Mouse (Mus musculus): ENCODE data around the gene Gpc5.
A peak's percentile ranks its signal among the peaks of the same experiment; 100 is the strongest.
"Not testable (repeated sequence)": the region's sequence is repeated elsewhere in the genome, so short reads cannot be mapped to it uniquely, and the experiment has no call there.

Gpc5 gene

GRCm38 (mm10) chr14:115092081-115092480 lies at the start of gene Gpc5:
TSS of gene Gpc5 (plus strand) at chr14:115092215.
- DNase-seq: peak; percentile 69 to 81

- DNase-seq: no peak
Observed at GRCm38 (mm10) chr14:115042660-115043059, 49.4 kb upstream of the Gpc5 start.

- DNase-seq: no peak
Observed at GRCm38 (mm10) chr14:115044016-115044415, 48.0 kb upstream of the Gpc5 start.

- no peak for DNase-seq
Observed at GRCm38 (mm10) chr14:115045712-115046111, 46.3 kb upstream of the Gpc5 start.

- DNase-seq: no peak
Observed at GRCm38 (mm10) chr14:115047316-115047715, 44.7 kb upstream of the Gpc5 start.

- no peak for DNase-seq
Observed at GRCm38 (mm10) chr14:115047990-115048862, 43.8 kb upstream of the Gpc5 start.

GRCm38 (mm10) chr14:115048863-115049566 lies 43.0 kb upstream of the Gpc5 start:
- no peak for DNase-seq

GRCm38 (mm10) chr14:115049831-115050230 lies 42.2 kb upstream of the Gpc5 start:
- no peak for DNase-seq

GRCm38 (mm10) chr14:115051106-115051760 lies 40.8 kb upstream of the Gpc5 start:
- no peak for DNase-seq

GRCm38 (mm10) chr14:115052371-115052770 lies 39.6 kb upstream of the Gpc5 start:
- DNase-seq: no peak

- DNase-seq: no peak
Observed at GRCm38 (mm10) chr14:115054252-115054651, 37.8 kb upstream of the Gpc5 start.

GRCm38 (mm10) chr14:115057524-115057923 lies 34.5 kb upstream of the Gpc5 start:
- no peak for DNase-seq

- DNase-seq: not testable (repeated sequence)
Observed at GRCm38 (mm10) chr14:115066164-115066563, 25.9 kb upstream of the Gpc5 start.

GRCm38 (mm10) chr14:115070534-115070933 lies 21.5 kb upstream of the Gpc5 start:
- DNase-seq: peak; percentile 10

GRCm38 (mm10) chr14:115077340-115077739 lies 14.7 kb upstream of the Gpc5 start:
- DNase-seq: no peak

- DNase-seq: no peak
Observed at GRCm38 (mm10) chr14:115078064-115078463, 14.0 kb upstream of the Gpc5 start.

- DNase-seq: no peak
Observed at GRCm38 (mm10) chr14:115081728-115082502, 10.1 kb upstream of the Gpc5 start.

- DNase-seq: no peak
Observed at GRCm38 (mm10) chr14:115090516-115090915, 1.5 kb upstream of the Gpc5 start.

- peak in 1 of 2 experiments; percentile 6 for DNase-seq
Observed at GRCm38 (mm10) chr14:115092510-115092909, 495 bp downstream of the Gpc5 start.

- no peak for DNase-seq
Observed at GRCm38 (mm10) chr14:115092952-115093351, 937 bp downstream of the Gpc5 start.

- no peak for DNase-seq
Observed at GRCm38 (mm10) chr14:115100617-115101299, 8.7 kb downstream of the Gpc5 start.

- DNase-seq: no peak
Observed at GRCm38 (mm10) chr14:115106326-115106725, 14.3 kb downstream of the Gpc5 start.
